In the genomic region with DNA sequence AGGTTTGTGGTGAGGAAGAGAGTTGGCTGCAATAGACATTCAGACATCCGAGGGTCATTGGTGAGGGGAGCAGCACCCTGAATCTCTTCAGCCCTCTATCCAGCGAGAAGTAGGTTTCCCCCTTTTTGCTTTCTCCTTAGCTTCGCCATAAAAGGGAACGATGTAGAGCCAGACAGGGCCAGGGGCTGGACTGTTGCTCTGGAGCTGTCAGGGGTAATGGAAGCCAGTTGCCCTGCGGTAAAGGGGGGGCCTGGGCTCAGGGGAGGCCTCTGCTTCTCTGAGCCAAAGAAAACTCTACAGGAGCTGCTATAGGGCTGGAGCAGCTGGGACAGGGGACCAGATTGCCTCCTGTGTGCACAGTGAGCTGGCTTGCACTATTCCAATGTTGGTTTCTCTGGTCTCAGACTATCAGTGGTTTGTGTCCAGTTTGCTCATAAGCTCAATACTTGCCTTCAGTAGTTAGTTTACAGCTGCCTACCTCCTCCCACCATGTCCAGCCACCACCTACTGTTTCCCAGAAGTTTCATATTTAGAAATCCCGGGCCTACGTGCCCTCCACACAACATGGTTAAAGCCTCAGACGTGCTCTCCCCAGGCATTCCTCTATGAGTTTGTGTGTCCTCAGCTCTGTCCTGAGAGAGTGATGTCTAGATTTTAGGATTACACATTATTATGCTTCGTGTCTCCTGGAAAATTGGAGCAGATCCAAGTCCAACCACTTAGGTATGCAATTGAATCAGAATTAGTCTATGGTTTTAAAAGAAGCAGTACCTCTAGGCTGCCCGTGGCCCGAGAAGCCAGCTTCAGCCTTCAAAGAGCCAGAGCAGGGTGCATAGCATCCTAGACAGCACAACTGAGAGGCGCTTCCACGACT, we compare ENCODE assay signal across 8 mouse cellular contexts. TPM values are rescaled to one million over a fixed set of nuclear protein-coding genes. Genes with fewer than 3 reads are reported as not detected.
DNase-seq lines count a peak whose midpoint lies in the region; ATAC-seq and TF ChIP-seq lines count a peak whose summit lies in the region.

No protein-coding gene starts in this region.

- H3K27ac ChIP-seq in lung, embryonic 14.5 days (ENCODE audit: low read depth) = peak overlapping the region; percentile 98
- peak overlapping the region; percentile 98 for H3K27ac ChIP-seq in embryonic facial prominence, embryonic 12.5 days
- H3K27ac ChIP-seq in liver, embryonic 12.5 days = peak overlapping the region; percentile 89

- peaks cover 26% of the 10 kb centered on the region for H3K36me3 ChIP-seq in lung, embryonic 14.5 days (ENCODE audit: insufficient read depth)
- H3K36me3 ChIP-seq in embryonic facial prominence, embryonic 12.5 days = peaks cover 21% of the 10 kb centered on the region
- peaks cover 26% of the 10 kb centered on the region for H3K36me3 ChIP-seq in liver, embryonic 12.5 days

- intact Hi-C loops in heart, postnatal 36 days (cut with DNase I) = no loop called here

- H3K4me1 ChIP-seq in lung, embryonic 14.5 days (ENCODE audit: insufficient read depth) = peaks cover 33% of the 10 kb centered on the region
- H3K4me1 ChIP-seq in embryonic facial prominence, embryonic 12.5 days = peaks cover 65% of the 10 kb centered on the region
- H3K4me1 ChIP-seq in liver, embryonic 12.5 days = peaks cover 81% of the 10 kb centered on the region

- no peaks in the 10 kb centered on the region for H3K9me3 ChIP-seq in lung, embryonic 14.5 days (ENCODE audit: low read depth, low read length)
- no peaks in the 10 kb centered on the region for H3K9me3 ChIP-seq in embryonic facial prominence, embryonic 12.5 days
- no peaks in the 10 kb centered on the region for H3K9me3 ChIP-seq in liver, embryonic 12.5 days (replicated peaks)

- H3K9ac ChIP-seq in lung, embryonic 14.5 days = peak overlapping the region; percentile 83
- peak overlapping the region; percentile 81 for H3K9ac ChIP-seq in embryonic facial prominence, embryonic 12.5 days
- peak overlapping the region; percentile 78 for H3K9ac ChIP-seq in liver, embryonic 12.5 days

- no peak for TF ChIP-seq CTCF in lung, embryonic 14.5 days (IDR thresholded peaks at IDR 0.05; ENCODE audit: low read depth)

- no peaks in the 10 kb centered on the region for H3K27me3 ChIP-seq in lung, embryonic 14.5 days (ENCODE audit: insufficient read depth, low read length)
- H3K27me3 ChIP-seq in embryonic facial prominence, embryonic 12.5 days = no peaks in the 10 kb centered on the region
- no peaks in the 10 kb centered on the region for H3K27me3 ChIP-seq in liver, embryonic 12.5 days (replicated peaks)

- WGBS in lung, embryonic 14.5 days = 28% methylated on average over 13 of the region's 13 CpGs
- 18% methylated on average over 13 of the region's 13 CpGs for WGBS in embryonic facial prominence, embryonic 12.5 days
- WGBS in liver, embryonic 12.5 days (ENCODE audit: insufficient replicate concordance) = 44% methylated on average over 13 of the region's 13 CpGs

- peak; percentile 29 for ATAC-seq in lung, embryonic 14.5 days (ENCODE audit: insufficient read depth)
- peak; percentile 43 for ATAC-seq in embryonic facial prominence, embryonic 12.5 days (ENCODE audit: insufficient number of reproducible peaks, insufficient read depth, low FRiP score, low TSS enrichment)
- ATAC-seq in liver, embryonic 12.5 days = no peak

- H3K4me2 ChIP-seq in lung, embryonic 14.5 days = peak overlapping the region; percentile 85
- peak overlapping the region; percentile 93 for H3K4me2 ChIP-seq in embryonic facial prominence, embryonic 12.5 days (replicated peaks)
- H3K4me2 ChIP-seq in liver, embryonic 12.5 days = peak overlapping the region; percentile 94

- peak; percentile 79 for DNase-seq in lung, embryonic 14.5 days
- no peak for DNase-seq in lung, adult 18-20 months
- DNase-seq in heart, postnatal 36 days = peak; percentile 56 to 65
- peak; percentile 53 for DNase-seq in testis, postnatal 14 days (ENCODE audit: low spot score)
- DNase-seq in urinary bladder, postnatal 36 days (ENCODE audit: low spot score in 2 of 2) = no peak
- no peak for DNase-seq in adrenal gland, postnatal 10 days

- H3K4me3 ChIP-seq in lung, embryonic 14.5 days (ENCODE audit: low read depth, low read length) = peak overlapping the region; percentile 81
- H3K4me3 ChIP-seq in embryonic facial prominence, embryonic 12.5 days = peak overlapping the region; percentile 59
- H3K4me3 ChIP-seq in liver, embryonic 12.5 days = peak overlapping the region; percentile 67

RNA-seq across cellular contexts. Expression of gene Ost4, which starts 1.1 kb away (rescaled TPM):
- 472 and 477 TPM in 2 replicates for polyA plus RNA-seq in lung, embryonic 14.5 days (2014; fragmentation: Nextera tagmentation; extraction: Ambion mirVana)
- polyA plus RNA-seq in embryonic facial prominence, embryonic 12.5 days (2016; fragmentation: Nextera tagmentation; extraction: Ambion mirVana) = 346 and 376 TPM in 2 replicates
- total RNA-seq in heart, postnatal 36 days (2021) = 100 to 1,000 TPM; 143 to 152 TPM
- 374 and 383 TPM in 2 replicates for polyA plus RNA-seq in liver, embryonic 12.5 days (2016; fragmentation: Nextera tagmentation; extraction: Ambion mirVana)
- 100 to 1,000 TPM; 208 to 219 TPM for total RNA-seq in adrenal gland, postnatal 10 days (2021)

RNA-seq across cellular contexts. Expression of gene Emilin1, which starts 4.5 kb away (rescaled TPM):
- 162 and 185 TPM in 2 replicates for polyA plus RNA-seq in lung, embryonic 14.5 days (2014; fragmentation: Nextera tagmentation; extraction: Ambion mirVana)
- polyA plus RNA-seq in embryonic facial prominence, embryonic 12.5 days (2016; fragmentation: Nextera tagmentation; extraction: Ambion mirVana) = 248 and 252 TPM in 2 replicates
- 10 to 100 TPM; 22.0 to 23.7 TPM for total RNA-seq in heart, postnatal 36 days (2021)
- polyA plus RNA-seq in liver, embryonic 12.5 days (2016; fragmentation: Nextera tagmentation; extraction: Ambion mirVana) = 70.0 and 73.6 TPM in 2 replicates
- total RNA-seq in adrenal gland, postnatal 10 days (2021) = 10 to 100 TPM; 60.0 to 63.4 TPM

RNA-seq across cellular contexts. Expression of gene Khk, which starts 12.6 kb away (rescaled TPM):
- 13.0 and 15.0 TPM in 2 replicates for polyA plus RNA-seq in lung, embryonic 14.5 days (2014; fragmentation: Nextera tagmentation; extraction: Ambion mirVana)
- polyA plus RNA-seq in embryonic facial prominence, embryonic 12.5 days (2016; fragmentation: Nextera tagmentation; extraction: Ambion mirVana) = 13.7 and 14.2 TPM in 2 replicates
- 10 to 100 TPM; 19.9 to 26.6 TPM for total RNA-seq in heart, postnatal 36 days (2021)
- polyA plus RNA-seq in liver, embryonic 12.5 days (2016; fragmentation: Nextera tagmentation; extraction: Ambion mirVana) = 33.6 and 36.3 TPM in 2 replicates
- total RNA-seq in adrenal gland, postnatal 10 days (2021) = 10 to 100 TPM; 64.3 to 89.4 TPM

RNA-seq across cellular contexts. Expression of gene Agbl5, which starts 20.2 kb away (rescaled TPM):
- polyA plus RNA-seq in lung, embryonic 14.5 days (2014; fragmentation: Nextera tagmentation; extraction: Ambion mirVana) = 25.2 and 26.0 TPM in 2 replicates
- 31.9 and 34.1 TPM in 2 replicates for polyA plus RNA-seq in embryonic facial prominence, embryonic 12.5 days (2016; fragmentation: Nextera tagmentation; extraction: Ambion mirVana)
- 1 to 10 TPM; 4.1 to 7.1 TPM for total RNA-seq in heart, postnatal 36 days (2021)
- 7.0 and 7.2 TPM in 2 replicates for polyA plus RNA-seq in liver, embryonic 12.5 days (2016; fragmentation: Nextera tagmentation; extraction: Ambion mirVana)
- 10 to 100 TPM; 12.4 to 17.0 TPM for total RNA-seq in adrenal gland, postnatal 10 days (2021)

RNA-seq across cellular contexts. Expression of gene Cgref1, which starts 36.7 kb away (rescaled TPM):
- 2.3 and 2.6 TPM in 2 replicates for polyA plus RNA-seq in lung, embryonic 14.5 days (2014; fragmentation: Nextera tagmentation; extraction: Ambion mirVana)
- 4.5 and 5.7 TPM in 2 replicates for polyA plus RNA-seq in embryonic facial prominence, embryonic 12.5 days (2016; fragmentation: Nextera tagmentation; extraction: Ambion mirVana)
- total RNA-seq in heart, postnatal 36 days (2021) = under 1 TPM; 0.70 to 0.89 TPM
- polyA plus RNA-seq in liver, embryonic 12.5 days (2016; fragmentation: Nextera tagmentation; extraction: Ambion mirVana) = 4.2 and 5.1 TPM in 2 replicates
- total RNA-seq in adrenal gland, postnatal 10 days (2021) = 1 to 10 TPM; 2.8 to 5.1 TPM

Comparison
In these comparisons a context has a peak if more than half of its experiments do, and no peak if none do; other contexts are left out.
1. DNase-seq: peak in lung, embryonic 14.5 days (single experiment), heart, postnatal 36 days (2 of 2) and testis, postnatal 14 days (single experiment); none in lung, adult 18-20 months (0 of 2), urinary bladder, postnatal 36 days (0 of 2) and adrenal gland, postnatal 10 days (single experiment).
2. Peak in every context shown above with its lines, with median percentiles within 50 percentile points of each other: H3K27ac ChIP-seq, H3K4me2 ChIP-seq, H3K4me3 ChIP-seq and H3K9ac ChIP-seq.